Mouse (Mus musculus) gastrocnemius, postnatal 14 days (tissue): ENCODE data around the gene Gm7534. TPM values are rescaled to one million over a fixed set of nuclear protein-coding genes. Genes with fewer than 3 reads are reported as not detected.

ENCODE experiments used
- DNase-seq: peaks from one replicate; pipeline ENCODE4 v3.0.0; 2021; ENCODE audit warnings: mixed read lengths
- intact Hi-C: fragments of 180-260 bp; cut with DNase I; formaldehyde crosslinking; loops from one replicate; pipeline ENCODE4 v1.15.1; 2025; ENCODE audit warnings: low total_unique reads
- long read RNA-seq, 2 experiments: library from polyadenylated mRNA; stranded (forward); transcript quantifications; one replicate each; pipeline ENCODE4 v2.0.0; 2021
- total RNA-seq, 2 experiments: library from RNA; stranded (reverse); gene quantifications; 2 replicates each; pipeline ENCODE4 v1.2.3; 2021

Gene Gm7534
- total RNA-seq = not detected
- long read RNA-seq, experiment 1 = 0 reads
- long read RNA-seq, experiment 2 = 0 reads

DNA sequence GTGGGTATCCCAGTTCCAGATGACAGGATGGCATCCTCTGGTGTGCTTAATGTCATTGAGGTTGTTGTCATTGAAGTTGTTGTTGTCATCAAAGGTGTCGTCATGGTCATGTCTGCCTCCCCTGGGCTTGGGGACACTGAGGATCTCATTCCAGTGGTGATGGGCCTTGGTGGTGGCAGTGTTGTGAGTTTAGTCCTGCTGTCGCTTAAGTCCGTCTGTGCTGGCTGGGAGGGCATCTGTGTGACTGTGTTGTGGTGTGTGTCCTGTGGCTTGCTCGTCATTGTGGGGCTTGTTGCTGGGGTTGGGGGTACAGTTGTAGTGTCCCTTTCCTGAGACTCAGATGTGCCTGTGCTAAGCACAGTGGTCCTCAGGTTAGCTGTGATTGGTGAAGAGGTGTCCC is at the start of gene Gm7534:
TSS of gene Gm7534 (minus strand) at position 101 of the 400 bp plus-strand sequence.
- intact Hi-C loops = no loop called here
- no peak for DNase-seq

GRCm38 (mm10) chr4:134252131-134252910 is 49.5 kb upstream of the Gm7534 start:
- intact Hi-C loops = loop anchor here (5.0 to 10.0 kb wide), 3 partner anchors 40 to 232 kb away; no protein-coding TSS in a partner anchor
- no peak for DNase-seq

DNA sequence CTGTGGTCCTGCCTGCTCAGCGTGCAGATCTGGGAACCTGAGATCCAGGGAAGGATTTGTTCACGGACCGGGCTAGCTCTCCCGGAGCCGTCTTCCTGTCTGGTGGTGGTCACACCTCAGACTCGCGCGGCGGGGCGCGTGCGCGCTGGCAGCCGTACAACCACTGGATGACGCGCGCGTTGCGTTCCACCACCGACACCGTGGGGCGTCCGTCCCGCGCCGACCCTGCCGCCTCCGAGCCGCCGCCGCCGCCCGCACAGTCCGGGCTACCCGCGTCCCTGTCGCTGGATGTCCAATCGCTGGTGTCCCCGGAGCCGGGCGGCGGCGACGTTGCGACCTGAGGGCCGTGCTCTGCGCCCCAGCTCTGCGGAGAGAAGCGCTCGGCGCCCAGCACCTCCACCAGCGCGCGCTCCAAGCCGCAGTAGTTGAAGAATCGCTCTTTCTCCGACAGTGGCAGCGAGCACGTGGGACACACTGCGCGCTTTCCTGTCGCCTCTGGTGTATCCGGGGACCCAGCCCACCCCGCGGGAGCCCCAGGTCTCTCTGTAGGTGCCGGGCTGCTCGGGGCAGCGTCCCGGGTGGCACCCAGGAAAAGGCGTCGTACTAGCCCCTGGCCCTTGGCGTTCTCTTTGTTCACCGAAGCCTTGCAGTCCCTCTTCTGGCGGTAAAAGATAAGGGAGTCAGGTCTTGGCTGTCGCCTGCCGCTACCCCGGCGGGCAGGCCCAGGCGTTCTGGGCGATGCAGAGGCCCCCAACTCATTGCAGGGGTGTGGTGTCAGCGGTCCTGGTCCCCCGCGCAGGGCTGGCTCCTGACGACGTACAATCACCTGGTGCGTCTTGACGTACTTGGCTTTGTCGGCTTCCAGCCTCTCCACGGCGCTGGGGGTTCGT is 48.7 kb upstream of the Gm7534 start:
- DNase-seq = peak; percentile 33
- intact Hi-C loops = loop anchor here (5.0 to 10.0 kb wide), 3 partner anchors 41 to 233 kb away; no protein-coding TSS in a partner anchor

DNA sequence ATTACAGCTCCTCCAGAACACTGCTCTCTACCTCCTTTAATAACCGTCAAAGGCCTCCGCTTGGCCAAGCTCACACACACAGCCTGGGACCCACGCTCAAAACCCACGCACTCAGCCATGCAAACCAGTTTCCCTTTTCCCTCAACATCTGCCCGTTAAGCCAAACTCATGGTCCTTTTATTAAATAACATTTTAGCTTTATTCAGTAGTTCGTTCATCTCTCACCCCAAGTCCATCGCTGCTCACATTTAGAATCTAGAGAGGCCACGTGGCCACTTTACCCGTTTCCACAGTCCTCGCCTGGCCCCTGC is 48.1 kb upstream of the Gm7534 start:
- no peak for DNase-seq
- intact Hi-C loops = loop anchor here (5.0 to 10.0 kb wide), 3 partner anchors 41 to 234 kb away; no protein-coding TSS in a partner anchor

DNA sequence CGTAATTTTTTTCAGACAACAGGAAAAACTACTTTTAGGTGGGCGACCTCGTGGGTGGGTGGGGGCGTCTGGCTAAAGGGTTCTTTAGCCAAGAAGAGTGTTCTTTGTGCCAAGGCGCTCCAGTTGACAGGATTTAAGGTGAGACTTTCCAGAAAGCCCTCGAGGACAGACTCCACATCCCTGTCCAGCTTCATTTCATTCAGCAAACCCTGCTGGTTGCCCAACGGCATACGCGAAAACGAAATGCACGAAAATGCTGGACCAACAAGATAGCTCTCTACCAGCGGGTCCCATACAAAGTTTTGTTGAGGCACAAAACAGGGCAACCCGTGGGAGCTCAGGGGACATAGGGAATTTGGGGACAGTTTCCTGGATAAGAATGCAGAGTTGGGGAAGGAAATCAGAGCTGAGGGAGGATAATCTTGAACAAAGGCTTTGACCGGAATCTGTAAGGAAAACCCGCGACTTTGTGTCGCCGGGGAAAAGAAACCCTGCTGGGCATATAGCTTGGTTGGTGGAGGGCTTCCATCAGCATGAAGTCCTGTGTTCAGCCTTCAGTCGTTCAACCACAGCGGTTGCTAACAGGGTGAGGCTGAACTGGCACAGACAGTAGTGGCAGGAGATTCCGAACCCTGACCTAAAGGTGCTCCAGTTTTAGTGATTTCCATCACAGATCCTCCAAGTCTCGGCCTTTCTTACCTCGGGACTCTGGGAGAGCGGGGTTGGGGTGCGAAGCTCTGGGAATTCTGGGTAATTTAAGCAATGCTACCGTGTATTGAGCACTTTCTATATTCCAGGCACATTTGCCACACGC is 47.5 kb upstream of the Gm7534 start:
- intact Hi-C loops = loop anchor here (5.0 to 10.0 kb wide), 3 partner anchors 42 to 234 kb away; no protein-coding TSS in a partner anchor
- no peak for DNase-seq

DNA sequence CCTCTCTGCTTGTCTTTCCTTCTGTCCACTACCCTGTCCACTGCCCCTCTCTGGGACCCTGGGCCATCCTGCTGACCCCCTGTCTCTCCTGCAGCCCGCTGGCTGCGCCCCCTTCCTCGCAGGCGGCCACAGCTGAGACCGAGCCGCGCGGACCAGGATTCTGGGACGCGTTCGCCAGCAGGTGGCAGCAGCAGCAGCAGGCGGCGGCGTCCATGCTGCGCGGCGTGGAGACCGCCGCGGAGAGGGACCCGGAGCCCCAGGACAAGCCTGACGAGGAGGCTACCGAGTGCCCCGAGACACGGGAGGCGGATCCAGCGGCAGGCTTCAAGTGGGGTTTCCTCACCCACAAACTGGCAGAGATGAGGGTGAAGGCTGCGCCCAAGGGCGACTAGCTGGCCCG is 46.8 kb upstream of the Gm7534 start:
- peak; percentile 77 for DNase-seq
- intact Hi-C loops = loop anchor here (5.0 to 10.0 kb wide), 3 partner anchors 43 to 235 kb away; no protein-coding TSS in a partner anchor

GRCm38 (mm10) chr4:134246719-134247258 is 44.0 kb upstream of the Gm7534 start, which contains the start of gene Gm30191:
Gene Gm30191 (plus strand): TSS chr4:134246935.
- intact Hi-C loops = no loop called here
- no peak for DNase-seq

DNA sequence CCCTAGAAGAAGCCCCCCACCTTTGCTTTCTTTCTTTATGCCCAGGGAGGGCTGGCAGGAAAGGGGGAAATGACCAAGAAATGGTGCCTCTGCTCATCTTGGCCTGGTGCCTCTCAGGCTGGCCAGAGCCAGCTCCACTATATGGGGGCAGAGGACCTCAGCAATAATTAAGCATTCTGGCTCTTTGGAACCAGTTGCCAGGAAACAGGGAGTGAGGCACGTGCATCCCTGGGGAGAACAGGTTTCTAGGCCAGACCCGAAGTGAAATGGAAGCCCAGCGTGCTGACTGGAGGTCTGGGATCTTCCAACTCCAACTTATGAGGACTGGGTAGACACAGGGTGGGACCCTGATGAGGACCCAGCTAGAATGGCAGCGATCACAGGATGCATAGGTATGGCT is 43.5 kb upstream of the Gm7534 start:
- intact Hi-C loops = no loop called here

GRCm38 (mm10) chr4:134245148-134245843 is 42.5 kb upstream of the Gm7534 start, which contains the start of gene Zfp593:
Gene Zfp593 (minus strand): TSS chr4:134245592.
- intact Hi-C loops = no loop called here
- DNase-seq = peak; percentile 95

More for the DNA sequence above, 43.5 kb upstream of the Gm7534 start:
- no peak for DNase-seq

- no peak for DNase-seq
- intact Hi-C loops = no loop called here
Measured at GRCm38 (mm10) chr4:134243516-134244250, 40.9 kb upstream of the Gm7534 start, which contains the start of gene E130218I03Rik. Gene E130218I03Rik (plus strand): TSS chr4:134243662.

- intact Hi-C loops = no loop called here
- DNase-seq = no peak
Measured at GRCm38 (mm10) chr4:134238686-134239085, 35.9 kb upstream of the Gm7534 start.

- DNase-seq = peak; percentile 80
- intact Hi-C loops = no loop called here
Measured at GRCm38 (mm10) chr4:134238279-134238651, 35.5 kb upstream of the Gm7534 start, which contains the start of gene Cnksr1. Gene Cnksr1 (minus strand): TSS chr4:134238399.

DNA sequence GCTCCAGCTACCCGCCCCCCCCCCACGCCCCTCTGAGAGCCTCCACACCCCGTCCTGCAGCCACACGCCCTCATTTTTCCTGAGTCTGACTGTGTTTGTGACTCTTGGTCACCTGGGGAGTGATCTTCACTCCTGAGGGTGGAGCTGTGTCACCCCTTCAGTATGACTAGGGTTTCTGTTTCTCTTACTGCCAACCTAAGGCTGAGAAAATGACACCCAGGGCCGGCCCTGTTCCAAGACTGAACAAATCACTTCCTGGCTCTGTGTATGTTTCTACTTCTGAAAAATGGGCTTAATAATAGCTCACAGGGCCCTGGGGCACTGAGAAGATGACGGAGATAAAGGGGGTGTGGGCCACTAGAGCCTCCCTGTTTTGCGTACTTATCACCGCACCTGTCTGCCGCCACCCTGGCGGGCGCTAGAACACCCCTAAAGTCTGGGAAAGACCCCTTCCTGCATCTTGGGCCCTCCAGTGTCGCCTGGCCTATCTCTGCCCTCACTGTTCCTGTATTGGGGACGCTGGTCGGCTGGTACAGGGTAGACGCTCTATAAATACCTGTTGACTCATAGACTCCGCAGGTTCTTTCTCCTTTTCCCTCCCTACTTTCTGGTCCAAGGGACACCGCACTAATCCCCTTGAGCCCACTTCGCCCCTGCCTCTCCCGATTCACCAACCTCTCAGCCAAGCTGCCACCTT is 34.9 kb upstream of the Gm7534 start:
- intact Hi-C loops = no loop called here
- no peak for DNase-seq

GRCm38 (mm10) chr4:134234876-134235275 is 32.1 kb upstream of the Gm7534 start:
- DNase-seq = no peak
- intact Hi-C loops = loop anchor here (5.0 kb wide), 1 partner anchor 43 kb away; no protein-coding TSS in a partner anchor

DNA sequence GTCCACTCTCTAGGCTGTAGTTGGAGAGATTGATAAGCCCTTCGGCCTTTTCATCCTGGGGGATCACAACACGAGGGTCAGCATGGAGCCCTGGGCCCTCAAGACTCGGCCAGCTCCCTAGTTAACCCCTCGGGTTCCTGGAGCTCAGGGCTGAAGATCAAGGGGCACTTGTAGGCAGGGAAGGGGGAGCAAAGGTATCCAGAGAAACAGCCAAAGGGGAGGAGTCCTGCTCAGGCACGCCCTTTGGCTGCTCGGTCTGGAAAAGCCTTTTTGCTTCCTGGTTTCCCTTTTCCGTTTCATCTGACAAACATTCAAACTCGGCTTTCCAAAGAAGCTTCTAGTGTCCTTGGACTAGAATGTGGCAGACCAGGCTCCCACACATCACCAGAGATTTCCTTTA is 27.6 kb upstream of the Gm7534 start:
- intact Hi-C loops = loop anchor here (5.0 kb wide), 1 partner anchor 38 kb away; no protein-coding TSS in a partner anchor
- DNase-seq = no peak

GRCm38 (mm10) chr4:134227194-134227593 is 24.4 kb upstream of the Gm7534 start, which contains the start of gene Catsper4:
Gene Catsper4 (minus strand): TSS chr4:134227383.
- no peak for DNase-seq
- intact Hi-C loops = no loop called here
